Mouse (Mus musculus) frontal cortex, postnatal 10 days (tissue): ENCODE measurements around the gene Smc4.
A peak's percentile ranks its signal among the peaks of the same experiment; 100 is the strongest.

Experiments used
- DNase-seq, 2 experiments: peaks; one replicate each; pipeline ENCODE4 v3.0.0; 2022; ENCODE audit warnings: low spot score in 2 of 2, mixed read lengths in 1 of 2

Smc4 gene

DNA sequence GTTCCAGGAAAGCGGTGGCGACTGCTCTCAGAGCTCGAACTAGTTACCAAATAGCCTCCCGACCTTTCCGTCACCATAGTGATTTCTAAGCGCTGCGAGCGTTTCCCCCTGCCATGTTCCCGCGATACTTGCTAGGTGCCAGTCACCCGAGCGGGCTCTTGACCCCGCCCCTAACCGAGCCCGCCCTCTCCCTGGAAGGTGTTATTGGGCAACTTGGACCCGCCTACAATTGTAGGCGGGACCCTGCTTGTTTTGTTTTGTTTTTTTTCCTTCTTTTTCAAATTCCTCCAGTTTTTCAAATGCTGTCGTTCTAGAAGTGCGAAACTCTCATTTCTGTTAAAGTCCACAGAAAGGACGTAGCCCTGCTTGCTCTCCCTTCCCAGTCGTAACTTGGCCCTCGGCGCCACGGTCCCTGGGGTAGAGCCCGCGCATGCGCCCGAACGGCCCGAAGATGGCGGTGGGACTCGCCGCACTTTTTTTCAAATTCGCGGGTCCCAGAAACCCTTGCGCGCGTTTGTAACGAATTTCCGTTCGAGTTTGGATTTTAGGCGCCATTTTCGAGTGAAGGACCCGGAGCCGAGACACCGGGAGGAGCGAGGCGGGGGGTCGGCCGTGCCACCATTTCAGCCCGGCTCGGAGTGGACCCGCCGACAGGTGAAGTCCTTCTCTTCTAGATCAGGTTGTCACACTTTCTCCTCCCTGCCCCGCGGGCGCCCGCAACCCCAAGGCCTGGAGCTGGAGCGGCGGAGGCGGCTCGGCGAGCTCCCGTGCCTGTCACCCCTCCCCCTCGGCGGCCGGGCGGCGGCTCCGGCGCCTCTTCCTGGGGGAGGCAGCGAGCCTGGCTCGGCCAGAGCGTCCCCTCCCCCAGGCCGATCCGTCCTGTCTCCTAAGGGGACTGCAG lies at the start of gene Smc4, which contains the start of gene Ift80:
TSS of gene Smc4 (plus strand) at position 302 of the 901 bp plus-strand sequence.
TSS of gene Ift80 (minus strand) at position 134 of the 901 bp plus-strand sequence.
- DNase-seq: peak; percentile 90 to 93

DNA sequence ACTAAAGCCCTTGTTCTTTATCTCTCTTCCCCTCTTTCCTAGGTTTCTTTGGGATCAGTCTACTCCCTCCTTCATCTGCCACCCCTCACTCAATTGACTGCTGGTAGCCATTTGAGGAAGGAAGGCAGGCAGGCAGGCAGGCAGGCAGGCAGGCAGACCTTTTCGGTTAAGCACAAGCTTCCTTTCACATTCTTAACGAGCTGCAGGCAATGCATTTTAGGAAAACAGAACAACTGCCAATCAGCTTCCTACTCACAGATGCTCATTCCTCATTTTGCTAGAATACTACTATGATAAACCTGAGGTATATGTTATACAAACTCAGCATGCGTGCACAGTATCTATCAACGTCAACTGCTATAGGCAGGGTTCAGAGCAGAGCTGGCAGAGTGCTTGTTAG lies 48.1 kb upstream of the Smc4 start:
- DNase-seq: no peak

DNA sequence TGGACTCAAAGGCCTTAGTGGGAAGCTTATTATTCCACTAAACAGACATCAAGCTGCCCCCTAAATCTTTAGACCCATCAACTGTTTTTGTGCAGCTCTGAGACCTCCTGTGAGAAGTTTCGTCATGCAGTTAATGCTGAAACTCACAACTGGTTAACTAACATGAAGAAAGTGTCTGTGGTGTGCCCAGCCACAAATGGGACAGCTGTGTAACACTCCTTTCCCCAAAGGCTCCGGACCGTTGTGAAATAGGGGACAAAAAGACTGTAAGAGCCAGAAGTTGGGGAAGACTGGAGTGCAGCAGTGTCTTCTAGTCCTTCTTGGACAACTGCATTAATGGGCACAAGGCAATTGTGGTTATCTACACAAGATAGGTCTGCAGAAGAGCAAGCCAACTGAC lies 47.1 kb upstream of the Smc4 start:
- no peak for DNase-seq

DNA sequence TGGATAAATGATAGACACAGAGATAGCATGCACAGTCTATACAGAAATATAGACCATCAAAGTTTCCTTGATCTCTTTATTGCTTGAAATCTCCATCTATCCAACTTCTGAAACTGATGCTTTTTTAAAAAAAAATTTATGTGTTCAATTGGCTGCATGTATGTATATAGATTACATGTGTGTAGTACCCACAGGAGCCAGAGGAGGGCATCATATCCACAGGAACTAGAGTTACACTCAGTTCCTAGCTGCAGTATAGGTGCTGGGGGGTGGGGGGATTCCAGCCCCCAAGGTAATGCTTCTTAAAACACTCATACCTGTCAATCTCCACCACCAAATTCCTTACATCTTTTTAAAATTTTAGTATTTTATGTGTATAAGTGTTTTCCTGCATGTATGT lies 39.9 kb upstream of the Smc4 start:
- no peak for DNase-seq

DNA sequence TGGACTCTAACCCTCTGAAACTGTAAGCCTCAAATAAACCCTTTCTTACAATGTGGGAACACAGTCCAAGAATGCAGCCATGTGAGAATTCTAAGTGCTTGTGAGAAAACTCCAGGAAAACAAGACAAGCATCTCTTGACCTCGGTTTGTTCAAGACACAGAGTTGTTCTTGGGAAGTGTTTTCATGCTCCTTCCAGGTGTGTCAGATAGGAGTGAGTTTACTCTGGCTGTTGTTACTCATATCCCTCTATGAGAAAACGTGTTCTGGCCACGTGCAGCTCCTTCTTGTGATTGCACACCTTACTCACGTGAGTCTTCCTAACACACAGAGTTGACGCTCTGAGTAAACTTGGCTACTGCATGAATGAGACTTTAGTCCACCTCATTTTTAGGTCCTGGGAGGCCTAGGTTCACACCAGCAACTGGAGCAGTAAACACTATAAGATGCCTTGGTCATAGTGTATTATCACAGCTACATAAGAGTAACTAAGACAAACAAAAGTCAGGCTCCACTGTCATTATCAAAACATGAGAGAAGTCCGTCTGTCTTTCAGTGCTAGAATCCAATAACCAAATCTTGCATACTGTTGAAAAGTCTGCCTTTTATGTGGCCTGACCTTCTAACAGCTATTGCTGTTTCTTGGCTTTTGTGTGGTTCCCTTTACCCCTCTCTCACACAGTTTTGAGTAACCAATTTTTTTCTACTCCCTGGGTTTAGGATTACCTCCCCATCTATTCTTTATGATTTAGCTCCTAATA lies 37.8 kb upstream of the Smc4 start:
- no peak for DNase-seq

DNA sequence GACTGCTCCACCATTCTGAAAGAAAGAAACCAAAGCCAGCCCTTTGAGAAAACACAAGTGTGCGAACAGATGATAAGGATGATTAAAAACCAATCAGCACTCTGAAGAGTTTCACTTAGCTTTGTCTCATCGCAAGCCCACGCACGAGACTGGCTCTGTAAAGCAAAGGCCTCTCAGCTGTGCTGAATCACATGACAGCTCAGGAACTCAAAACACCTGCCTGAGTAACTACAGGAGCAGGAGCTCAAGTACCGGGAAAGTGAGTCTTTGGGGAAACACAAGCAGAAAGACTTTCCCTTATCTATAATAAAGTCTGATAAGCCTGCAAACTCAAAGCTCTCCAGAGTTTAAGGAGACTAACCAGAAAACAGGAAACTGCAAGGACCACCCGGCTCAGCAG lies 37.1 kb upstream of the Smc4 start:
- no peak for DNase-seq

DNA sequence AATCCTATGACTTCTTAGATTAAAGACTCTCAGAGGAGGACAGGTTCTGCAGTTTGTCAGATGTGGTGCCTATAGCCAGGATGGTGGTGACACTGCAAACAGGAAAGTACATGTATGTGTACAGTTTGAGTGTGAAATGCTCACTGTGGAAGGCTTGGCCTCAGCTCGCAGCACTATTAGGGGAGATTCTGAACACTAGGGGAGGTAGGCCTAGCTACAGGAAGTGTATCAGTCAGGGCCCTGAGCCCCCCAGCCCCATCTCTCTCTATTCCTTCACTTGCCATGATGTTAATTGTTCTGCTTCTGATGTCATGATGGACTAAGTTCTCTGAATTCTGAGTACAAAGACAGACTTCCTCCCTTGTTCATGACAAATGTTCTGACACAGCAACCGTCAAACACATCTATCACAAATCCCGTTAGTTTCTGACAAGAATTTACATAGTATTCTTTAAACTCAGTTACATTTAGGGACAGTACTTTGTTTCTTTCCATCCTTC lies 35.4 kb upstream of the Smc4 start:
- no peak for DNase-seq

DNA sequence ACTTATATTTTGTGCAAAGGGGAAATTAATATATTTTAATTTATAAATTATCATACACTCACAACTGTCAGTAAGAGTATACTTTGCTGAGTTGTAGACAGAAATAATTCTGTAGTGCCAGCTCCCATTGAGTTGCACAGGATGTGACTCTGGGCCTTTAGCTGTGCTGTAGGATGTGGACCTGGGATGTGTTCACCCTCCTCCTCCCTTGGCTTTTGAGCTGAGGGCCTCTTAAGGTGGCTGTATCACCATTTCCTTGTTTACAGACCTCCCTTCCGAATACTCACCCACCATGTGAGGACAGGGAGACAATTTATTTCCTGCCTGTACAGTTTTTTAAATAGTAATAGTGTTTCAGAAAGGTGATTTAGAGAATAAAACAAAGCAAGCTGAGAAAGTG lies 31.0 kb upstream of the Smc4 start:
- DNase-seq: no peak

DNA sequence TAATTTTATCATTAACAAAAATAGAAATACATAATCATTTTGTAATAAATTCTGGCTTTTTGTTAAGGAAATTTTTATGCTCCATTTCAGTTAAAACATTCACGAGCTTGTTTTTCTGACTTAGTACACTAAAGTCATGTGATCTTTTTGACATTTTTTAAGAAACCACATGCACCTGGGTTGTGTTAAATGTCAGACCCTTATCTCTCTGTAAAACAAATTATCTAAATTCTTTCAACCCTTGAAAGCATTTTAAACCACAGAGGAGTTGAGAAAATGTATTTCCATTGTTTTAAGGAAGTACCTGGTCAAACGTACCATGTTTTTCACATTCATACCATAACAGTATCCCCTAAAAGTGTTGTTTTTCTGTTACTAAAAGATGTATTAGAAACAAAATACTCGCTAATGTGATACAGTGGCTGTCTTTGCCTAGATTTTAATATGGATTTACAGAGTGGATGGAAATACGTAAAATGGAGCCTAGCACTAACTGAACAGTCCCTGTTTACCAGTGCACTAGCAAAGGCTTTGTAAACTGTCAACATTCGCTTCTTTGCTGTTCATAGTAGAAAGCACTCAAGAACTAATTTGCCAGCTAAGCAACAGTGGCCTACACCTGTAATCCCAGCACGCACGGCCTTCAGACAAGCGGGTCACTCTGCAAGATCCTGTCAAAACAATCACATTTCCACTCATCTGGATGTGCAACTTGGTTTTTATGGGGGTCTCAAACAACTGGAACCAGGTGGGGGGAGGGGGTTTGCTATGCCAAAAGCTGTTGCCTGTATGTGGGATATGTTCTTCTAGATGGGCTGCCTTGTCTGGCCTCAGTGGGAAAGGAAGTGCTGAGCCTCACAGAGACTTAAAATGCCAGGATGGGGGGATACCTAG lies 29.7 kb upstream of the Smc4 start:
- no peak for DNase-seq

DNA sequence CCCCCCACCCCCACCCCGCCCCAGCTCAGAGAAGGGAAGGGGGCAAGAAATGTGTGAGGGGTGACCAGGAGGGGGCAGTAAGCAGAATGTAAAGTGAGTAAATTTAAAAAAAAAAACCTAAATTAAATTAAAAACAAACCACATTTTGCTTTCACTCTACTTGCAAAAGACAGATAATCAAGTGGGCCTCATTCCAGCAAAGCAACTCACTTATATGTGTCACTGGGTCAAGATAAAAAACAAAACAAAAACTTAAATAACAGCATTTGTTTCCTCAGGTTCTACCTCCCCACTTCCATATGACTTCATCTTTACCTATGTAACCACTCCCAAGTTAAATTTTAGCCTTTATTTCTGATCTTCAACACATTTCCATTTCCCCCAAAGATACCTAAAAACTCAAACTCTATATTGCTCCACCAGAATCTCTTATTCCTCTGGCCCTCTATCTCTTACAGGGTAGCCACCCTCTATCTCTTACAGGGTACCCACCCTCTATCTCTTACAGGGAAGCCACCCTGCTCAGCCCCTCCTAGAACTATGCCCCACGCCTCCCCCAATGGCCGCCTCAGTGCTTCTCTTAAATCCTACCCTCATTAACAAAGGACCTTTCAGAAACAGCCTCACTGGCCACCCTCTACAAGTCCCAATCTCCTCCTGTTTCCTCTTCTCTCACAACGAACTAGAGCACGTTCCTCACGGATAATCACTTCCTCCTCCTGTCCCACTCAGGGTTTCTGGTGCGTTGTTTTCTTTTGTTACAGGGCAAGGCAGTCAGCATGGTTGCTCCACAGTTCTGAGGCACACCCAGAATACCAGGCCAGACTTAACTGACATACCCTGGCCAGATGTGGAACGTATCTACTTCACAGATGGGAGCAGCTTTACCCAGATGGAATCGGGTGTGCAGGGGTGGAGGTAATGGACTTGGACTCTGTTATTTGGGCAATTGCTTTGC lies 28.7 kb upstream of the Smc4 start:
- no peak for DNase-seq

DNA sequence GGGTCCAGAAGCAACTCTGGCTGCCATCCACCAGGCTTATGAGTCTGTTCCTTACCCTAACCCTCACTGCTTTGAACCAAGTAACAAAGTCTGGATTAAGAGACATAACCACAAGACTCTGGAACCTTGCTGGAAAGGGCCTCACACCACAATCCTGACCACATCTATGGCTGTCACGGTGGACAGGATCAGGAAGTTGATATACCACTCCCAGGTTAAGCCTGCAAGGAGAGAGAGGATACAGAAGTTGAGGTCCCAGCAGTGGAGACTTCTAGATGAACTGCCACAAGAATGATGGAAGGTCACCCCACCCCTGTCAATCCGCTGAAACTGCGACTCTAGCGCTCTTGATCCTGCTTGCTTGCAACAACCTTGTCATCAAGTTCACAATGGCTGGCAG lies 26.8 kb upstream of the Smc4 start:
- no peak for DNase-seq

DNA sequence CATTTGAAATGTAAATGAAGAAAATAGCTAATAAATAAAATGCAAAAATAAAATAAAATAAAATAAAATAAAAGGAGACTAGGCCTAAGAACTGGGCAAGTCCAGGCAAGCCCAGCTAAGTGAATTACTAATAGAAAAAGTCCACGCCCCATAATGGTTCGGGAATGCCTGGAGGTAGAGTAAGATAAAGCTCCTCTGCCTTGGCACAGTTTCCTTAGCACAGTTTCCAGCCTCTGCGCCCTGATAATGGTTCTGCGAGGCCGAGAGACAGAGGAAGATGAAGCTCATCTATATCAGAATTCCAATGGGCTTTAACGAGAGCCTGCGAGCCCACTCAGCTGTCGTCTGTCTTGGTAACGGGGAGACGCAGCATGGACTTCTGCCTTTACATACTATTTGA lies 25.4 kb upstream of the Smc4 start:
- no peak for DNase-seq

DNA sequence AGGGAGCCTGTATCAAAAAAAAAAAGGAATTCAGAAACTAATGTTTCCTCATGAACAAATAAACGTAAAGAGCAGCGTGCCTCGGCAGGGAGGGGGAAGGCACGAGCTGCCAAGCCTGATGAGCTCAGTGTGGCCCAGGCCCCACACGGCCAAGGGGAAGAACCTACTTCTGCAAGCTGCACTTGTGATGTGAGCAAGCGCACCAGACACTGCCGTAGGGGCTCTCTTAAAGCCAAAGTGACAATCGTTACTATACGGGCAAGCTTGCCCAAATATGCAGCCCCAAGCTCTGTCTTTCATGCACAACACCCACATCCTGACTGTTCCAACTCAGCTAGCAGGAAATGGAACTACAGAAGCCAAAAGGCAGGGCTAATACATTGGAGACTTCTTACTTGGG lies 23.6 kb upstream of the Smc4 start:
- no peak for DNase-seq

DNA sequence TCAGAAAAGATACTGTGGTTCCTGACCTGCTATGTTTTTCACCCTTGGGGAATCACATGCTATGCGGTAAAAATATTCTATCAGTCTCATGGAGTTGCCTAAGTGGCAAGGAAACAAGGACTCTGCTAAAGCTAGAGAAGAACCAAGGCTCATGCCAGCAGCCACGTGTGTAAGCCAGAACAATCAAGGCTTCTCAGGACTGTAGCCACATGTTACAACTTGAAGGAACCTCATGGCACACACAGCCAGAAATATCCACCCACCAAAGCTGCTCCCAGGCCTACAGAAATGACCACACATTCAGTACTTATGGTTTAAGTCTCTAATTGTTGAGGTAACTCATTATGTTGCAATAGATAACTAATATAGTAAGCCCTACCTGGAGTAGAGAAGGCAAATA lies 18.0 kb upstream of the Smc4 start:
- no peak for DNase-seq

DNA sequence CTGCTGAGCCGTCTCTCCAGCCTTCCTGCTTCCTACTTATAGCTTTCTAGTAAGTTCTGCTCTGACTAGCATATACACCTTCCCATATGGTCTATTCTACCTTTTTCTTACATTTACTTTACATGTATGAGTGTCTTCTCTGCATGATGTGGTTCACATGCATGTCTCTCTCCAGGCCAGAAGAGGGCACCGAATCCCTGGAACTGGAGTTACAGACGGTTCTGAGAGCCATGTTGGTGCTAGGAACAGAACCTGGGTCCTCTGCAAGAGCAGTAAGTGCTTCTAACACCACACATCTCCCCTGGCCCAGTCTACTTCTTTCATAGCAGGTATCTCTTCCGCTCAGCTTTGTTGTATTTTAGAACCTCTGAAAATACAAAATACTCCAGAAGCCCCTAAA lies 1.8 kb upstream of the Smc4 start:
- no peak for DNase-seq

DNA sequence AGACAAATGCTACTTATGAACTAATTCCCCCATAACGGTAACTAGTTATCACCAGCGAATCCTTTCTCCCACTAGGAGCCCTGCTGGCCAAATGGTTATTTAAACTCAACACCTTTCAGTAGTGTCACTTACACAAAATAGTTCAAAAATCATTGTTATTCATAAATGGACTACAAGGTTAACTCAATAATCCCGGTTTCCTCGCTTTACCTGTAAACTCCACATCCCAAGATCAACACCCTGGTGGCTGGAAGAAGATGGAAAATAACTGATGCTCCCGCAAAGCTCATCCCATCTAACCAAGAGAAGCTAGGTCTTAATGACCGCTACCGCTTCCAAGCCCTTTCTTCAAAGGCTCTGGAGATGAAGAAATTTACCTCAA lies 492 bp upstream of the Smc4 start:
- no peak for DNase-seq

DNA sequence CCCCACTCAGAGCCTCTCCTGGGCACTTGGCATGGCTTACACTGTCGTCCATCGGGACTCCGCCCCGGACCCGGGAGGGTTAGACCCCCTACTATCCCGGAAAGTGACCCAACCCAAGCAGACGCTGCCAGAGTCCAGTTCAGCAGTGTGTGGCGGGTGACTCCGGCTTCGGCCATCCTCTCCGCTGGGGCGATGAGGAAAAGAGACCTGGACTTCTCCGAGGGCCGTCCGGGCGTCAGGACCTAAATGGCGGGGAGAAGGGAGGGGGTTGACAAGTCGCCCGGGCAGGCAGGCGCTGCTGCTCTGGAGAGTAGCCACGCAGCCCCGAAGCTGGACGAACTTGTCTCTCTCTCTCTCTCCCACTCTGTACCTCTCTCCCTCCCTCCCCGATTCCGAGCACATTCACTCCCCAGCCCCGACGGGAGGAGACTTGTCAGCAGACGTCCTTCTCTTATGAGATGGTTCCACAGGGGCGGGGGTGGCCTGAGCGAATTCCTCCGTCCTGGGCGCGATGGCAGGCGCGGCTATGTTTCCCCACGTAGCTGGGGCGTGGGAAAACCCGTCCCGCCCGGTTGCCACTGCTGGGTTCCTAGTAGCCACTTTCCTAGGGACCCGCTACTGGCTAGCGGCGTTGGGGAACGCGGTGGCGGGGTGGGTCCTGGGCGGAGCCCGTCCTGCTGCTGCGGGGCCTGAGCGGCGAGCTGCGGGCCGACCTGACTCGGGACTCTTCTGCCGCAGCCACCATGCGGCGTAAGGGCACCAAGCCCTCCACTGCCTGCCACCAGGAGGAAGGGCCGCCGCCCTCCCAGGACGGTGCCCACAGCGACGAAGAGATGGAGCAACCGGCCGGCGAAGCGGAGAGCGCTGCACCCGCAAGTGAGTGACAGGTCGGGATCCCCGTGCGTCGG lies 1.1 kb downstream of the Smc4 start:
- DNase-seq: peak; percentile 53 to 63

DNA sequence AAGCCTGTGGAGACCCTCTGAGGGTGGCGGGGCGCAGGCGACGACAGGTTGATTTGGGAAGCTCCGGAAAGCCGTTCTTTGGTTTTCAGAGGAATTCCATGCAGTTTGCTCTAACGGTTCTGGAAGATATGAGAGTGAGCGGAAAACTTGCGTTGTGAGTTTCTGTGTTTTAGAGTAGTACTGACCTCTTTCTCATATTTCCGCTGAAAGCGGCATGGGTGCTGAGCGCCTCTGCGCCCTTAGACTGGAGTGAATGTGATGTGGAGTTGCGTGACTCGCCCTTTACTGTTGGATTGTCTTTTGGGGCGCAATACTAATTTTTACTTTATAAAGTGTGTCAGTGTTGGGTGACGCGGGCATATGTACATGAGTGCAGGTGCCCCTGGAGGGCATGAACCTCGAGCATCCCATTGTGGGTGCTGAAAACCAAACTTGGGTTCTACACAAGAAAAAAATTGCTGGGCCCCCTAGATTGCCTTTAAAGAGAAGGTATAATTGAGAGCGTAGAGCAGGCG lies 1.8 kb downstream of the Smc4 start:
- no peak for DNase-seq

DNA sequence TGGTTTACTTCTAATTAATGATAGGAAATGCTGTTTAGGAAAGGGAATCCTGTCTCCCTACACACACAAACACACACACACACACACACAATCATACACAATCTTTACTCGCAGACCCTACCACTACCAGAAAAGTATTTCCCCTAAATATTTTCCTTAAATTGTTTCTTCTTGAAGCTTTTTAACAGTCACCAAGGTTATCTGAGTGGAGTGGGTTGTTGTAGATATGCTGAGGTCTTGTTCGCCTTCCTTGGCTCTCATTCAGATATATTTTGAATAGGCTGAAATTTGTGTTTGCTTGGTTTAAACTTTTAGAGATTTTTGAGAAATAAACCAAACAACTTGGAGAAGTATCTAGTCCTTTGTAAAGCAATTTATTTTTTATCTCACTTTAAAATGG lies 4.3 kb downstream of the Smc4 start:
- no peak for DNase-seq
